8 mouse cellular contexts compared by ENCODE assay signal in genomic region chr2:130433152-130433551, GRCm38 (mm10). TPM values are rescaled to one million over a fixed set of nuclear protein-coding genes. Genes with fewer than 3 reads are reported as not detected.
DNase-seq lines count a peak whose midpoint lies in the region; ATAC-seq lines count a peak whose summit lies in the region.
"Had no signal": no experiment of that assay in that cellular context is flagged by ENCODE, and none has a peak within 500 bp of the region (broad histone marks: within the 10 kb centered on the region; RNA-seq: fewer than 3 reads in every experiment).

No protein-coding gene starts in this region.

- DNase-seq in left cerebral cortex, adult 18-20 months (ENCODE audit: low spot score in 2 of 2): peak; percentile 44 to 66
- DNase-seq in left cerebral cortex, adult 8-10 months (ENCODE audit: low spot score in 2 of 2): no peak
- peak; percentile 30 for DNase-seq in MEL-GATA-1-ER (ENCODE audit: extremely low read depth, low read depth)
- peak; percentile 74 to 76 for DNase-seq in cerebellum, postnatal 14 days
- DNase-seq in thymus, postnatal 0 days (ENCODE audit: low spot score): peak; percentile 70

- no peak overlapping the region for H3K4me3 ChIP-seq in intestine, embryonic 15.5 days (replicated peaks)

- H3K9ac ChIP-seq in intestine, embryonic 15.5 days: no peak overlapping the region

- H3K27me3 ChIP-seq in intestine, embryonic 15.5 days (replicated peaks): no peaks in the 10 kb centered on the region

- no peak overlapping the region for H3K27ac ChIP-seq in intestine, embryonic 15.5 days

- peak; percentile 59 for ATAC-seq in intestine, embryonic 15.5 days
- ATAC-seq in megakaryocyte progenitor cell, adult 5-6 weeks (replicated peaks; ENCODE audit: poor library complexity): peak; percentile 83

- no peaks in the 10 kb centered on the region for H3K4me1 ChIP-seq in intestine, embryonic 15.5 days (replicated peaks)

- 19% methylated on average over 4 of the region's 4 CpGs for WGBS in intestine, embryonic 15.5 days

- H3K9me3 ChIP-seq in intestine, embryonic 15.5 days: no peaks in the 10 kb centered on the region

- H3K36me3 ChIP-seq in intestine, embryonic 15.5 days: peaks cover 3% of the 10 kb centered on the region; the same call in 1 of the 2 replicates

- H3K4me2 ChIP-seq in intestine, embryonic 15.5 days (replicated peaks): no peak overlapping the region

RNA-seq across cellular contexts. Expression of gene Pced1a, which starts 8.7 kb away (rescaled TPM):
- 10 to 100 TPM; 19.5 to 22.1 TPM for total RNA-seq in left cerebral cortex, adult 18-20 months (2021)
- 10 to 100 TPM; 23.1 to 29.9 (median 24.1) TPM for total RNA-seq in left cerebral cortex, adult 8-10 months (2022)
- polyA plus RNA-seq in intestine, embryonic 15.5 days (2015; fragmentation: Nextera tagmentation; extraction: Ambion mirVana): 10.5 and 11.8 TPM in 2 replicates
- 10.3 and 15.5 TPM in 2 replicates for total RNA-seq in megakaryocyte progenitor cell, adult 5-6 weeks (2015)
- total RNA-seq in megakaryocyte progenitor cell, adult 5-6 weeks (2017): 11.7 and 13.6 TPM in 2 replicates
- 6.5 and 8.0 TPM in 2 replicates for polyA plus RNA-seq in thymus, postnatal 0 days (2015; fragmentation: Nextera tagmentation; extraction: Ambion mirVana)

RNA-seq across cellular contexts. Expression of gene Vps16, which starts 9.0 kb away (rescaled TPM):
- total RNA-seq in left cerebral cortex, adult 18-20 months (2021): 10 to 100 TPM; 88.2 to 88.6 TPM
- 10 to 100 TPM; 67.2 to 90.4 (median 76.7) TPM for total RNA-seq in left cerebral cortex, adult 8-10 months (2022)
- 74.3 and 76.7 TPM in 2 replicates for polyA plus RNA-seq in intestine, embryonic 15.5 days (2015; fragmentation: Nextera tagmentation; extraction: Ambion mirVana)
- 102 and 115 TPM in 2 replicates for total RNA-seq in megakaryocyte progenitor cell, adult 5-6 weeks (2015)
- 124 and 152 TPM in 2 replicates for total RNA-seq in megakaryocyte progenitor cell, adult 5-6 weeks (2017)
- polyA plus RNA-seq in thymus, postnatal 0 days (2015; fragmentation: Nextera tagmentation; extraction: Ambion mirVana): 97.7 and 101 TPM in 2 replicates

RNA-seq across cellular contexts. Expression of gene Ptpra, which starts 16.9 kb away (rescaled TPM):
- 100 to 1,000 TPM; 214 to 229 TPM for total RNA-seq in left cerebral cortex, adult 18-20 months (2021)
- total RNA-seq in left cerebral cortex, adult 8-10 months (2022): 100 to 1,000 TPM; 217 to 237 (median 225) TPM
- 71.9 and 73.9 TPM in 2 replicates for polyA plus RNA-seq in intestine, embryonic 15.5 days (2015; fragmentation: Nextera tagmentation; extraction: Ambion mirVana)
- 47.2 and 67.1 TPM in 2 replicates for total RNA-seq in megakaryocyte progenitor cell, adult 5-6 weeks (2015)
- 123 and 143 TPM in 2 replicates for total RNA-seq in megakaryocyte progenitor cell, adult 5-6 weeks (2017)
- 73.8 and 85.4 TPM in 2 replicates for polyA plus RNA-seq in thymus, postnatal 0 days (2015; fragmentation: Nextera tagmentation; extraction: Ambion mirVana)

RNA-seq across cellular contexts. Expression of gene Tmem239, which starts 26.9 kb away (rescaled TPM):
- total RNA-seq in left cerebral cortex, adult 18-20 months (2021): not detected
- not detected for total RNA-seq in left cerebral cortex, adult 8-10 months (2022)
- polyA plus RNA-seq in intestine, embryonic 15.5 days (2015; fragmentation: Nextera tagmentation; extraction: Ambion mirVana): not detected in 2 replicates
- not detected in 2 replicates for total RNA-seq in megakaryocyte progenitor cell, adult 5-6 weeks (2015)
- total RNA-seq in megakaryocyte progenitor cell, adult 5-6 weeks (2017): not detected in 2 replicates
- polyA plus RNA-seq in thymus, postnatal 0 days (2015; fragmentation: Nextera tagmentation; extraction: Ambion mirVana): not detected in 2 replicates
- polyA plus RNA-seq: frontal cortex, adult 2 months had no signal

RNA-seq across cellular contexts. Expression of gene 1700020A23Rik, which starts 28.1 kb away (rescaled TPM):
- total RNA-seq in left cerebral cortex, adult 18-20 months (2021): not detected
- total RNA-seq in left cerebral cortex, adult 8-10 months (2022): not detected
- not detected in 2 replicates for polyA plus RNA-seq in intestine, embryonic 15.5 days (2015; fragmentation: Nextera tagmentation; extraction: Ambion mirVana)
- total RNA-seq in megakaryocyte progenitor cell, adult 5-6 weeks (2015): not detected in 2 replicates
- total RNA-seq in megakaryocyte progenitor cell, adult 5-6 weeks (2017): not detected in 2 replicates
- not detected in 2 replicates for polyA plus RNA-seq in thymus, postnatal 0 days (2015; fragmentation: Nextera tagmentation; extraction: Ambion mirVana)
- polyA plus RNA-seq: frontal cortex, adult 2 months had no signal

Comparison
In these comparisons a context has a peak if more than half of its experiments do, and no peak if none do; other contexts are left out.
1. DNase-seq: peak in left cerebral cortex, adult 18-20 months (2 of 2), MEL-GATA-1-ER (single experiment), cerebellum, postnatal 14 days (2 of 2) and thymus, postnatal 0 days (single experiment); none in left cerebral cortex, adult 8-10 months (0 of 2).